Mouse (Mus musculus) hindbrain, embryonic 16.5 days (tissue): ENCODE measurements around the gene Ceacam1. TPM values are rescaled to one million over a fixed set of nuclear protein-coding genes. Genes with fewer than 3 reads are reported as not detected.

Experiments
- ATAC-seq: fragments of 200-750 bp; cut with Nextera tagmentation; 2 replicates; pipeline ENCODE4 v1.8.0; 2017; ENCODE audit warnings: moderate TSS enrichment, moderate library complexity
- H3K27ac ChIP-seq: fragments of 300-500 bp; sonication (generic); 2 replicates; pipeline ENCODE4 v1.5.1; 2014; ENCODE audit warnings: low read depth, mild to moderate bottlenecking, control low read depth, low read length, moderate library complexity
- H3K27me3 ChIP-seq: fragments of 300-500 bp; sonication (generic); replicated peaks from 2 replicates; pipeline ENCODE4 v1.6.1; 2014; ENCODE audit warnings: low read length; ENCODE audit not compliant: control insufficient read depth, insufficient read depth
- H3K36me3 ChIP-seq: fragments of 300-500 bp; sonication (generic); 2 replicates; pipeline ENCODE4 v1.6.1; 2014; ENCODE audit warnings: mild to moderate bottlenecking, low read length, moderate library complexity, mixed read lengths; ENCODE audit not compliant: control insufficient read depth, insufficient read depth
- H3K4me1 ChIP-seq: fragments of 300-500 bp; sonication (generic); 2 replicates; pipeline ENCODE4 v1.6.1; 2014; ENCODE audit warnings: low read depth, low read length; ENCODE audit not compliant: control insufficient read depth, insufficient read depth
- H3K4me2 ChIP-seq: fragments of 300-500 bp; sonication (generic); 2 replicates; pipeline ENCODE4 v1.6.1; 2014; ENCODE audit warnings: mild to moderate bottlenecking, low read length, control low read depth, moderate library complexity
- H3K4me3 ChIP-seq: fragments of 300-500 bp; sonication (generic); 2 replicates; pipeline ENCODE4 v1.5.1; 2014; ENCODE audit warnings: mild to moderate bottlenecking, low read length, control low read depth, moderate library complexity
- H3K9ac ChIP-seq: fragments of 300-500 bp; sonication (generic); 2 replicates; pipeline ENCODE4 v1.6.1; 2014; ENCODE audit warnings: low read depth, mild to moderate bottlenecking, control low read depth, low read length, moderate library complexity
- H3K9me3 ChIP-seq: fragments of 300-500 bp; sonication (generic); 2 replicates; pipeline ENCODE4 v1.6.1; 2014; ENCODE audit warnings: mild to moderate bottlenecking, low read length, moderate library complexity; ENCODE audit not compliant: control insufficient read depth
- WGBS: fragments of 180-500 bp; shearing (Covaris S2); extraction: QIAGEN DNeasy Blood & Tissue Kit; methylation state at CpG from one replicate; pipeline ENCODE4 v1.1.7; 2014; 5-methylcytosine and 5-hydroxymethylcytosine counted together
- polyA plus RNA-seq: library from polyadenylated mRNA; unstranded; fragments of >200 nt; fragmentation: Nextera tagmentation; extraction: Ambion mirVana; gene quantifications from 2 replicates; pipeline ENCODE4 v1.2.1, GENCODE M21; 2015

The Ceacam1 gene
- polyA plus RNA-seq, 1 experiment from 2014 or later: 1.6 TPM

- no peak overlapping the region for H3K9ac ChIP-seq
- WGBS: 47% methylated on average over 9 of the region's 9 CpGs
- no peak overlapping the region for H3K27ac ChIP-seq
- H3K4me1 ChIP-seq: no peaks in the 10 kb centered on the region
- no peak overlapping the region for H3K4me2 ChIP-seq
- H3K36me3 ChIP-seq: no peaks in the 10 kb centered on the region
- no peaks in the 10 kb centered on the region for H3K9me3 ChIP-seq
- ATAC-seq: no peak
- no peak overlapping the region for H3K4me3 ChIP-seq
- no peaks in the 10 kb centered on the region for H3K27me3 ChIP-seq
Observed at GRCm38 (mm10) chr7:25449913-25450890, 27.2 kb downstream of the Ceacam1 start.

- Histone ChIP-seq H3K9ac (no peak overlapping the region), H3K27ac (no peak overlapping the region), H3K4me2 (no peak overlapping the region), H3K27me3 (no peaks in the 10 kb centered on the region), H3K4me1 (no peaks in the 10 kb centered on the region), H3K9me3 (no peaks in the 10 kb centered on the region), H3K4me3 (no peak overlapping the region), H3K36me3 (no peaks in the 10 kb centered on the region)
- ATAC-seq: no peak
- WGBS: 92% methylated on average over 6 of the region's 6 CpGs
Observed at GRCm38 (mm10) chr7:25440816-25441153, 36.6 kb downstream of the Ceacam1 start.

- Histone ChIP-seq H3K27me3 (no peaks in the 10 kb centered on the region), H3K9ac (no peak overlapping the region), H3K9me3 (no peaks in the 10 kb centered on the region), H3K4me2 (no peak overlapping the region), H3K4me1 (no peaks in the 10 kb centered on the region), H3K36me3 (no peaks in the 10 kb centered on the region), H3K4me3 (no peak overlapping the region), H3K27ac (no peak overlapping the region)
- ATAC-seq: no peak
- WGBS: 91% methylated on average over 9 of the region's 9 CpGs
Observed at GRCm38 (mm10) chr7:25439978-25440815, 37.2 kb downstream of the Ceacam1 start.

- no peak overlapping the region for H3K27ac ChIP-seq
- no peaks in the 10 kb centered on the region for H3K27me3 ChIP-seq
- no peak for ATAC-seq
- H3K36me3 ChIP-seq: no peaks in the 10 kb centered on the region
- H3K4me1 ChIP-seq: no peaks in the 10 kb centered on the region
- no peaks in the 10 kb centered on the region for H3K9me3 ChIP-seq
- H3K4me3 ChIP-seq: no peak overlapping the region
- H3K9ac ChIP-seq: no peak overlapping the region
- 89% methylated on average over 8 of the region's 8 CpGs for WGBS
- no peak overlapping the region for H3K4me2 ChIP-seq
Observed at GRCm38 (mm10) chr7:25439124-25439822, 38.1 kb downstream of the Ceacam1 start.

- Histone ChIP-seq H3K9me3 (no peaks in the 10 kb centered on the region), H3K36me3 (no peaks in the 10 kb centered on the region), H3K4me3 (no peak overlapping the region), H3K9ac (no peak overlapping the region), H3K27me3 (no peaks in the 10 kb centered on the region), H3K4me1 (no peaks in the 10 kb centered on the region; the same call in 1 of the 2 replicates), H3K27ac (no peak overlapping the region), H3K4me2 (no peak overlapping the region)
- ATAC-seq: no peak
- 80% methylated on average over 2 of the region's 2 CpGs for WGBS
Observed at GRCm38 (mm10) chr7:25436704-25437103, 40.7 kb downstream of the Ceacam1 start.

- H3K27me3 ChIP-seq: no peaks in the 10 kb centered on the region
- 81% methylated on average over 6 of the region's 6 CpGs for WGBS
- H3K4me1 ChIP-seq: no peaks in the 10 kb centered on the region; the same call in 1 of the 2 replicates
- H3K9me3 ChIP-seq: no peaks in the 10 kb centered on the region
- no peaks in the 10 kb centered on the region for H3K36me3 ChIP-seq
- no peak overlapping the region for H3K9ac ChIP-seq
- no peak overlapping the region for H3K4me3 ChIP-seq
- no peak for ATAC-seq
- H3K4me2 ChIP-seq: no peak overlapping the region
- no peak overlapping the region for H3K27ac ChIP-seq
Observed at GRCm38 (mm10) chr7:25436226-25436625, 41.2 kb downstream of the Ceacam1 start.

- Histone ChIP-seq H3K9ac (no peak overlapping the region), H3K27me3 (no peaks in the 10 kb centered on the region), H3K4me3 (no peak overlapping the region), H3K4me1 (no peaks in the 10 kb centered on the region; the same call in 1 of the 2 replicates), H3K36me3 (no peaks in the 10 kb centered on the region), H3K4me2 (no peak overlapping the region), H3K27ac (no peak overlapping the region), H3K9me3 (no peaks in the 10 kb centered on the region)
- ATAC-seq: no peak
- 93% methylated on average over 2 of the region's 2 CpGs for WGBS
Observed at GRCm38 (mm10) chr7:25435546-25435851, 41.9 kb downstream of the Ceacam1 start.

GRCm38 (mm10) chr7:25434654-25435545 is 42.5 kb downstream of the Ceacam1 start:
- no peak for ATAC-seq
- 89% methylated on average over 10 of the region's 10 CpGs for WGBS
- no peaks in the 10 kb centered on the region for H3K9me3 ChIP-seq
- no peaks in the 10 kb centered on the region for H3K27me3 ChIP-seq
- H3K4me3 ChIP-seq: no peak overlapping the region
- H3K4me1 ChIP-seq: no peaks in the 10 kb centered on the region; the same call in 1 of the 2 replicates
- H3K27ac ChIP-seq: no peak overlapping the region
- H3K36me3 ChIP-seq: no peaks in the 10 kb centered on the region
- H3K9ac ChIP-seq: no peak overlapping the region
- no peak overlapping the region for H3K4me2 ChIP-seq
